Mouse (Mus musculus) activated CD4-positive, CD25-positive, alpha-beta regulatory T cell (primary cell): ENCODE data around the gene Tas2r114. TPM values are rescaled to one million over a fixed set of nuclear protein-coding genes. Genes with fewer than 3 reads are reported as not detected.

Experiments
- polyA plus RNA-seq, 2 experiments: library from polyadenylated mRNA; unstranded; fragments of 100-300 nt; shearing (Covaris generic); gene quantifications; one replicate each; pipeline ENCODE4 v1.2.1; 2017

The Tas2r114 gene
- polyA plus RNA-seq, result not detected

GRCm38 (mm10) chr6:131689963-131690362 is at the start of gene Tas2r114:
Gene Tas2r114, minus strand, starts transcription at chr6:131690063.

GRCm38 (mm10) chr6:131687395-131687794 is 2.5 kb downstream of the Tas2r114 start, which contains the start of gene Tas2r105:
Gene Tas2r105, minus strand, starts transcription at chr6:131687495.

GRCm38 (mm10) chr6:131685644-131686043 is 4.2 kb downstream of the Tas2r114 start, which contains the start of gene Tas2r104:
Gene Tas2r104, minus strand, starts transcription at chr6:131685744.

GRCm38 (mm10) chr6:131678786-131679185 is 11.1 kb downstream of the Tas2r114 start, which contains the start of gene Tas2r106:
Gene Tas2r106, minus strand, starts transcription at chr6:131678886.

GRCm38 (mm10) chr6:131660049-131660448 is 29.8 kb downstream of the Tas2r114 start, which contains the start of gene Tas2r107:
Gene Tas2r107, minus strand, starts transcription at chr6:131660149.

Other genes starting within 250 kb of the Tas2r114 start
- gene 5430401F13Rik, start 203.7 kb downstream of the Tas2r114 start, polyA plus RNA-seq, result 1 to 10 TPM in 1 of 2 experiments, not detected in 1; 1.6 TPM
- 1 to 10 TPM in 1 of 2 experiments, not detected in 1; 1.1 TPM for gene Gm6619, start 203.7 kb downstream of the Tas2r114 start, polyA plus RNA-seq
- under 1 TPM in 1 of 2 experiments, not detected in 1; 0.27 TPM for gene Tas2r130, start 59.2 kb downstream of the Tas2r114 start, polyA plus RNA-seq
- gene Tas2r107, start 29.9 kb downstream of the Tas2r114 start, polyA plus RNA-seq, result not detected
- not detected for gene Tas2r106, start 11.2 kb downstream of the Tas2r114 start, polyA plus RNA-seq
- not detected for gene Tas2r104, start 4.3 kb downstream of the Tas2r114 start, polyA plus RNA-seq
- not detected for gene Tas2r105, start 2.6 kb downstream of the Tas2r114 start, polyA plus RNA-seq